ENCODE assay signal across 8 mouse cellular contexts in genomic region chr5:148792736-148793440, GRCm38 (mm10).
DNase-seq lines count a peak whose midpoint lies in the region; ATAC-seq and TF ChIP-seq lines count a peak whose summit lies in the region.

No protein-coding gene starts in this region.

- no peak overlapping the region for H3K9ac ChIP-seq in intestine, embryonic 14.5 days (ENCODE audit: low read length)
- H3K9ac ChIP-seq in intestine, embryonic 16.5 days (ENCODE audit: low read depth, low read length): no peak overlapping the region
- no peak overlapping the region for H3K9ac ChIP-seq in kidney, embryonic 14.5 days (ENCODE audit: low read depth, low read length)
- H3K9ac ChIP-seq in limb, embryonic 14.5 days (ENCODE audit: low read depth, low read length, severe bottlenecking): no peak overlapping the region

- H3K4me2 ChIP-seq in intestine, embryonic 14.5 days (ENCODE audit: low read length): peak overlapping the region; percentile 14; the same call in 1 of the 2 replicates
- no peak overlapping the region for H3K4me2 ChIP-seq in intestine, embryonic 16.5 days (ENCODE audit: low read depth, low read length)
- H3K4me2 ChIP-seq in kidney, embryonic 14.5 days (replicated peaks; ENCODE audit: low read depth, low read length): peak overlapping the region; percentile 17; the same call in 1 of the 2 replicates
- no peak overlapping the region for H3K4me2 ChIP-seq in limb, embryonic 14.5 days (replicated peaks; ENCODE audit: low read depth, low read length, severe bottlenecking)

- H3K4me1 ChIP-seq in intestine, embryonic 14.5 days (replicated peaks; ENCODE audit: control insufficient read depth, insufficient read depth, low read length): peaks cover 7% of the 10 kb centered on the region
- peaks cover 4% of the 10 kb centered on the region; the same call in 1 of the 2 replicates for H3K4me1 ChIP-seq in intestine, embryonic 16.5 days (ENCODE audit: control insufficient read depth, insufficient read depth, low read length)
- peaks cover 23% of the 10 kb centered on the region for H3K4me1 ChIP-seq in kidney, embryonic 14.5 days (ENCODE audit: control insufficient read depth, insufficient read depth, low read length)
- peaks cover 14% of the 10 kb centered on the region for H3K4me1 ChIP-seq in limb, embryonic 14.5 days (ENCODE audit: control insufficient read depth, insufficient read depth, low read length)

- no peaks in the 10 kb centered on the region for H3K36me3 ChIP-seq in intestine, embryonic 14.5 days (ENCODE audit: control insufficient read depth, insufficient read depth, low read length)
- H3K36me3 ChIP-seq in intestine, embryonic 16.5 days (ENCODE audit: control insufficient read depth, insufficient read depth, low read length): no peaks in the 10 kb centered on the region
- H3K36me3 ChIP-seq in kidney, embryonic 14.5 days (ENCODE audit: control insufficient read depth, insufficient read depth, low read length): no peaks in the 10 kb centered on the region
- H3K36me3 ChIP-seq in limb, embryonic 14.5 days (ENCODE audit: control insufficient read depth, insufficient read depth, low read length): no peaks in the 10 kb centered on the region
- H3K36me3 ChIP-seq in splenic B cell, adult 2 months (ENCODE audit: control insufficient read depth, insufficient read depth, low read length, poor library complexity, severe bottlenecking): no peaks in the 10 kb centered on the region

- H3K9me3 ChIP-seq in intestine, embryonic 14.5 days (ENCODE audit: control insufficient read depth, low read length): no peaks in the 10 kb centered on the region
- H3K9me3 ChIP-seq in intestine, embryonic 16.5 days (ENCODE audit: control insufficient read depth, low read length): no peaks in the 10 kb centered on the region
- H3K9me3 ChIP-seq in kidney, embryonic 14.5 days (ENCODE audit: control insufficient read depth, low read length): no peaks in the 10 kb centered on the region
- H3K9me3 ChIP-seq in limb, embryonic 14.5 days (ENCODE audit: control insufficient read depth, low read length): no peaks in the 10 kb centered on the region

- H3K4me3 ChIP-seq in intestine, embryonic 14.5 days (ENCODE audit: low read depth, low read length): no peak overlapping the region
- no peak overlapping the region for H3K4me3 ChIP-seq in intestine, embryonic 16.5 days (ENCODE audit: low read length)
- no peak overlapping the region for H3K4me3 ChIP-seq in kidney, embryonic 14.5 days (ENCODE audit: low read length)
- H3K4me3 ChIP-seq in limb, embryonic 14.5 days (replicated peaks; ENCODE audit: low read length): no peak overlapping the region

- TF ChIP-seq POLR2A in limb, embryonic 14.5 days (IDR thresholded peaks at IDR 0.05; ENCODE audit: borderline replicate concordance, extremely low read depth, insufficient read depth, insufficient read length): no peak

- no peak overlapping the region for H3K27ac ChIP-seq in intestine, embryonic 14.5 days (ENCODE audit: low read depth)
- H3K27ac ChIP-seq in intestine, embryonic 16.5 days (ENCODE audit: low read length): no peak overlapping the region
- H3K27ac ChIP-seq in kidney, embryonic 14.5 days (ENCODE audit: low read depth, low read length): no peak overlapping the region
- no peak overlapping the region for H3K27ac ChIP-seq in limb, embryonic 14.5 days (replicated peaks; ENCODE audit: low read depth, low read length)

- no peak for ATAC-seq in intestine, embryonic 14.5 days (replicated peaks; ENCODE audit: low FRiP score, low TSS enrichment, low read depth)
- no peak for ATAC-seq in intestine, embryonic 16.5 days
- no peak for ATAC-seq in kidney, embryonic 14.5 days (ENCODE audit: low FRiP score, low TSS enrichment)
- ATAC-seq in limb, embryonic 14.5 days (ENCODE audit: low FRiP score, low read depth): no peak

- DNase-seq in intestine, embryonic 14.5 days (ENCODE audit: low spot score): peak; percentile 94
- peak; percentile 95 to 98 for DNase-seq in cerebellum, postnatal 14 days
- peak; percentile 69 to 71 for DNase-seq in gastrocnemius, adult 8-10 months (ENCODE audit: low spot score in 2 of 2)
- peak; percentile 75 for DNase-seq in limb, embryonic 14.5 days (ENCODE audit: low spot score)
- DNase-seq in neural tube, embryonic 10.5 days (ENCODE audit: extremely low spot score, low spot score): peak; percentile 87
- DNase-seq in splenic B cell, adult 2 months (ENCODE audit: low read depth, low spot score): peak; percentile 87

- 12% methylated on average over 14 of the region's 14 CpGs for WGBS in intestine, embryonic 14.5 days
- 16% methylated on average over 14 of the region's 14 CpGs for WGBS in intestine, embryonic 16.5 days
- 9% methylated on average over 14 of the region's 14 CpGs for WGBS in kidney, embryonic 14.5 days
- WGBS in limb, embryonic 14.5 days: 15% methylated on average over 14 of the region's 14 CpGs

- no peaks in the 10 kb centered on the region for H3K27me3 ChIP-seq in intestine, embryonic 14.5 days (replicated peaks; ENCODE audit: control insufficient read depth, insufficient read depth, low read length)
- H3K27me3 ChIP-seq in intestine, embryonic 16.5 days (replicated peaks; ENCODE audit: control insufficient read depth, insufficient read depth, low read length): no peaks in the 10 kb centered on the region
- H3K27me3 ChIP-seq in kidney, embryonic 14.5 days (ENCODE audit: control insufficient read depth, insufficient read depth, low read length): no peaks in the 10 kb centered on the region
- no peaks in the 10 kb centered on the region for H3K27me3 ChIP-seq in limb, embryonic 14.5 days (ENCODE audit: control insufficient read depth, insufficient read depth, low read length)
- no peaks in the 10 kb centered on the region for H3K27me3 ChIP-seq in splenic B cell, adult 2 months (ENCODE audit: control insufficient read depth, insufficient read depth, low read length, poor library complexity, severe bottlenecking)

Comparison
In these comparisons a context has a peak if more than half of its experiments do, and no peak if none do; other contexts are left out.
1. H3K4me2 ChIP-seq: peak in intestine, embryonic 14.5 days (single experiment) and kidney, embryonic 14.5 days (single experiment); none in intestine, embryonic 16.5 days (single experiment) and limb, embryonic 14.5 days (single experiment).
2. Peak in every context shown above with its lines, with median percentiles within 50 percentile points of each other: DNase-seq.